ENCODE assay signal across 8 mouse cellular contexts in the genomic region with DNA sequence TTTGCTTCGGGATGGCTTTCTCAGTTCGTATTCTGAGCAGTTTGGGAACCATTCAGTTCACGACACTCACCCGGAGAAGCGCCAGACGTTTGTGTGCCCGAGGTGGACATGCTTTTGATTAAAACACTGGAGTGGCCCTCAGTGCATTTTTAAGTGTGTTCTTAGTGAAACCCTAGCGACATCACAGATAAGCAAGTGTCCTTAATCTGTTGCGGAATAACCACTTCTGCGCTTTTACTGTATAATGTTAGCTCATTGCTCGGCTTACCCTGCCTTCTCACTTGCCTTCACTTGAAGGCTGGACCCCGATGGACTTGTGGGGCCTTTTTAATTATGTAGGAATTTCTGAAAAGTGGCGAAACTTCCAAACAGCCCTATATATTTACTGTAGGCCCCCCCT. TPM values are rescaled to one million over a fixed set of nuclear protein-coding genes. Genes with fewer than 3 reads are reported as not detected.
DNase-seq lines count a peak whose midpoint lies in the region; ATAC-seq and TF ChIP-seq lines count a peak whose summit lies in the region.

No protein-coding gene starts in this region.

- H3K79me2 ChIP-seq in heart, adult 2 months (replicated peaks; ENCODE audit: control insufficient read depth, insufficient read depth, low read length), result no peaks in the 10 kb centered on the region
- H3K79me2 ChIP-seq in C2C12 (ENCODE audit: control insufficient read depth, insufficient read depth), result peaks cover 68% of the 10 kb centered on the region

- TF ChIP-seq POLR2A in heart, adult 2 months (IDR thresholded peaks at IDR 0.05; ENCODE audit: insufficient read depth, low read depth, low read length), result no peak

- intact Hi-C loops in heart, adult 2 months (cut with DNase I), result loop anchor here (2.0 to 5.0 kb wide), 3 partner anchors 43 to 191 kb away; a partner anchor contains a TSS

- peak overlapping the region; percentile 64 for H3K4me3 ChIP-seq in heart, adult 2 months
- H3K4me3 ChIP-seq in C2C12 (ENCODE audit: insufficient read depth, poor library complexity, severe bottlenecking), result peak overlapping the region; percentile 95
- H3K4me3 ChIP-seq in forebrain, embryonic 15.5 days, result peak overlapping the region; percentile 98
- H3K4me3 ChIP-seq in liver, postnatal 0 days (ENCODE audit: low read depth, low read length), result peak overlapping the region; percentile 94

- peaks cover 5% of the 10 kb centered on the region for H3K36me3 ChIP-seq in heart, adult 2 months (ENCODE audit: control insufficient read depth, insufficient read depth, low read length)
- peaks cover 54% of the 10 kb centered on the region for H3K36me3 ChIP-seq in C2C12 (ENCODE audit: control insufficient read depth, insufficient read depth)
- H3K36me3 ChIP-seq in forebrain, embryonic 15.5 days, result peaks cover 15% of the 10 kb centered on the region
- H3K36me3 ChIP-seq in liver, postnatal 0 days (replicated peaks; ENCODE audit: insufficient read depth, low read length), result peaks cover 18% of the 10 kb centered on the region

- H3K4me1 ChIP-seq in heart, adult 2 months (ENCODE audit: control insufficient read depth, insufficient read depth, low read length), result no peaks in the 10 kb centered on the region
- peaks cover 17% of the 10 kb centered on the region for H3K4me1 ChIP-seq in forebrain, embryonic 15.5 days
- H3K4me1 ChIP-seq in liver, postnatal 0 days (ENCODE audit: insufficient read depth), result peaks cover 11% of the 10 kb centered on the region

- peak overlapping the region; percentile 86 for H3K27ac ChIP-seq in heart, adult 2 months
- H3K27ac ChIP-seq in forebrain, embryonic 15.5 days (replicated peaks), result peak overlapping the region; percentile 96
- peak overlapping the region; percentile 97 for H3K27ac ChIP-seq in liver, postnatal 0 days (ENCODE audit: low read depth)

- H3K4me2 ChIP-seq in forebrain, embryonic 15.5 days (replicated peaks), result peak overlapping the region; percentile 53
- peak overlapping the region; percentile 79 for H3K4me2 ChIP-seq in liver, postnatal 0 days (ENCODE audit: low read depth, low read length)

- WGBS in heart, adult 2 months, result 5% methylated on average over 13 of the region's 13 CpGs
- 5% methylated on average over 13 of the region's 13 CpGs for WGBS in forebrain, embryonic 15.5 days
- WGBS in liver, postnatal 0 days (ENCODE audit: insufficient replicate concordance), result 3% methylated on average over 13 of the region's 13 CpGs

- peak overlapping the region; percentile 76 for H3K9ac ChIP-seq in heart, adult 2 months (ENCODE audit: low read depth, low read length)
- peak overlapping the region; percentile 87 for H3K9ac ChIP-seq in forebrain, embryonic 15.5 days (replicated peaks)
- H3K9ac ChIP-seq in liver, postnatal 0 days (replicated peaks), result peak overlapping the region; percentile 96

- no peaks in the 10 kb centered on the region for H3K9me3 ChIP-seq in forebrain, embryonic 15.5 days
- H3K9me3 ChIP-seq in liver, postnatal 0 days (ENCODE audit: low read length), result no peaks in the 10 kb centered on the region

- no peaks in the 10 kb centered on the region for H3K27me3 ChIP-seq in heart, adult 2 months (ENCODE audit: control insufficient read depth, insufficient read depth, low read length)
- no peaks in the 10 kb centered on the region for H3K27me3 ChIP-seq in C2C12 (ENCODE audit: control insufficient read depth, insufficient read depth, insufficient read length)
- no peaks in the 10 kb centered on the region for H3K27me3 ChIP-seq in forebrain, embryonic 15.5 days
- no peaks in the 10 kb centered on the region for H3K27me3 ChIP-seq in liver, postnatal 0 days (ENCODE audit: insufficient read depth, low read length)

- ATAC-seq in forebrain, embryonic 15.5 days (replicated peaks), result no peak
- ATAC-seq in liver, postnatal 0 days, result no peak

- TF ChIP-seq EP300 in heart, adult 2 months (IDR thresholded peaks at IDR 0.05; ENCODE audit: insufficient read depth, low read depth, low read length), result no peak
- no peak for TF ChIP-seq EP300 in liver, postnatal 0 days (IDR thresholded peaks at IDR 0.05; ENCODE audit: low read depth)

- peak overlapping the region; percentile 91 for H3ac ChIP-seq in C2C12 (ENCODE audit: control insufficient read depth, insufficient read length, low read depth)

- no peak for DNase-seq in heart, adult 2 months
- no peak for DNase-seq in heart, adult 8-10 months (ENCODE audit: low spot score)
- no peak for DNase-seq in liver, postnatal 0 days
- DNase-seq in yolk sac, embryonic 10.5 days (ENCODE audit: low spot score), result no peak
- no peak for DNase-seq in adrenal gland, postnatal 25 days
- DNase-seq in embryo, embryonic 10 days (ENCODE audit: low spot score), result no peak

- TF ChIP-seq CTCF in heart, adult 2 months (IDR thresholded peaks at IDR 0.05), result no peak
- no peak for TF ChIP-seq CTCF in C2C12 (IDR thresholded peaks at IDR 0.05; ENCODE audit: control insufficient read depth, insufficient read depth, insufficient read length)
- no peak for TF ChIP-seq CTCF in liver, postnatal 0 days (IDR thresholded peaks at IDR 0.05; ENCODE audit: low read depth)

- peaks cover 40% of the 10 kb centered on the region for H3K79me3 ChIP-seq in C2C12 (ENCODE audit: low read depth)

TF ChIP-seq in C2C12, 6 proteins besides CTCF, POLR2A, EP300 and RAD21:
- TF ChIP-seq CEBPB (IDR thresholded peaks at IDR 0.05; ENCODE audit: low read depth), result no peak
- TF ChIP-seq USF1 (IDR thresholded peaks at IDR 0.05; ENCODE audit: low read depth), result no peak
- no peak for TF ChIP-seq MYOD1 (IDR thresholded peaks at IDR 0.05; ENCODE audit: control insufficient read depth, insufficient read length, low read depth)
- no peak for TF ChIP-seq FOSL1 (IDR thresholded peaks at IDR 0.05; ENCODE audit: insufficient read depth, low read length, poor library complexity, severe bottlenecking)

RNA-seq across cellular contexts. Expression of a gene that starts 0.7 kb away (rescaled TPM):
- total RNA-seq in heart, adult 2 months (2021), result 10 to 100 TPM; 22.9 to 26.3 TPM
- polyA plus RNA-seq in heart, adult 2 months (2012; rRNA removed), result 21.7 and 32.5 TPM in 2 replicates
- 10 to 100 TPM; 26.7 to 27.7 (median 26.9) TPM for total RNA-seq in heart, adult 8-10 months (2022)
- polyA plus RNA-seq in C2C12 (2012; fragmentation: generic; extraction: Trizol), result 40.3 TPM
- polyA plus RNA-seq in forebrain, embryonic 15.5 days (2015; fragmentation: Nextera tagmentation; extraction: Ambion mirVana), result 50.5 and 52.9 TPM in 2 replicates
- 10.4 and 11.0 TPM in 2 replicates for polyA plus RNA-seq in liver, postnatal 0 days (2015; fragmentation: Nextera tagmentation; extraction: Ambion mirVana)
- total RNA-seq in adrenal gland, postnatal 25 days (2021), result 28.4 and 31.1 TPM in 2 replicates

RNA-seq across cellular contexts. Expression of a gene that starts 0.7 kb away (rescaled TPM):
- total RNA-seq in heart, adult 2 months (2021), result 10 to 100 TPM in 1 of 2 experiments, 1 to 10 TPM in 1; 9.6 to 10.7 TPM
- 7.1 and 8.8 TPM in 2 replicates for polyA plus RNA-seq in heart, adult 2 months (2012; rRNA removed)
- total RNA-seq in heart, adult 8-10 months (2022), result 10 to 100 TPM in 2 of 4 experiments, 1 to 10 TPM in 2; 8.2 to 11.5 (median 10.0) TPM
- polyA plus RNA-seq in C2C12 (2012; fragmentation: generic; extraction: Trizol), result 30.1 TPM
- polyA plus RNA-seq in forebrain, embryonic 15.5 days (2015; fragmentation: Nextera tagmentation; extraction: Ambion mirVana), result 41.1 and 43.8 TPM in 2 replicates
- polyA plus RNA-seq in liver, postnatal 0 days (2015; fragmentation: Nextera tagmentation; extraction: Ambion mirVana), result 12.1 and 12.5 TPM in 2 replicates
- total RNA-seq in adrenal gland, postnatal 25 days (2021), result 28.5 and 30.2 TPM in 2 replicates

RNA-seq across cellular contexts. Expression of a gene that starts 42.8 kb away (rescaled TPM):
- total RNA-seq in heart, adult 2 months (2021), result 10 to 100 TPM; 10.2 to 10.8 TPM
- polyA plus RNA-seq in heart, adult 2 months (2012; rRNA removed), result 14.7 and 17.4 TPM in 2 replicates
- total RNA-seq in heart, adult 8-10 months (2022), result 10 to 100 TPM in 1 of 4 experiments, 1 to 10 TPM in 3; 6.9 to 10.8 (median 9.6) TPM
- 21.3 TPM for polyA plus RNA-seq in C2C12 (2012; fragmentation: generic; extraction: Trizol)
- 62.2 and 69.2 TPM in 2 replicates for polyA plus RNA-seq in forebrain, embryonic 15.5 days (2015; fragmentation: Nextera tagmentation; extraction: Ambion mirVana)
- 2.6 and 3.2 TPM in 2 replicates for polyA plus RNA-seq in liver, postnatal 0 days (2015; fragmentation: Nextera tagmentation; extraction: Ambion mirVana)
- 25.6 and 29.0 TPM in 2 replicates for total RNA-seq in adrenal gland, postnatal 25 days (2021)
